Mouse (Mus musculus) small intestine, adult 2 months (tissue): Measurements from ENCODE around the gene Decr2. TPM values are rescaled to one million over a fixed set of nuclear protein-coding genes. Genes with fewer than 3 reads are reported as not detected.
A peak's percentile ranks its signal among the peaks of the same experiment; 100 is the strongest.
"Not testable (repeated sequence)": the region's sequence is repeated elsewhere in the genome, so short reads cannot be mapped to it uniquely, and the experiment has no call there.

Source experiments
- H3K27ac ChIP-seq: fragments of 200-500 bp; 2 replicates; pipeline ENCODE4 v1.5.1; 2012; ENCODE audit warnings: low read depth, low read length, control low read depth, inconsistent platforms; ENCODE audit not compliant: insufficient read depth
- H3K27me3 ChIP-seq: fragments of 200-500 bp; 2 replicates; pipeline ENCODE4 v1.6.1; 2012; ENCODE audit warnings: mild to moderate bottlenecking, moderate library complexity, low read length, inconsistent platforms; ENCODE audit not compliant: control insufficient read depth, insufficient read depth
- H3K36me3 ChIP-seq: fragments of 200-500 bp; 2 replicates; pipeline ENCODE4 v1.6.1; 2012; ENCODE audit warnings: mild to moderate bottlenecking, low read length, control low read depth, inconsistent platforms; ENCODE audit not compliant: control insufficient read depth, insufficient read depth
- H3K4me1 ChIP-seq: fragments of 200-500 bp; 2 replicates; pipeline ENCODE4 v1.6.1; 2012; ENCODE audit warnings: low read length, inconsistent platforms, mixed read lengths; ENCODE audit not compliant: control insufficient read depth, insufficient read depth, insufficient read length
- H3K4me3 ChIP-seq: fragments of 200-500 bp; 2 replicates; pipeline ENCODE4 v1.5.1; 2012; ENCODE audit warnings: low read depth, mild to moderate bottlenecking, control low read depth, inconsistent platforms, low read length, moderate library complexity
- CTCF ChIP-seq: fragments of 200-500 bp; IDR thresholded peaks from 2 replicates; pipeline ENCODE4 v1.5.1; 2012; ENCODE audit warnings: low read depth, mild to moderate bottlenecking, control low read depth, inconsistent platforms, low read length, moderate library complexity, mixed read lengths; ENCODE audit not compliant: insufficient replicate concordance, insufficient read length; ENCODE audit errors: extremely low read depth
- POLR2A ChIP-seq: fragments of 200-500 bp; IDR thresholded peaks from 2 replicates; pipeline ENCODE4 v1.6.1; 2012; ENCODE audit warnings: low read depth, mild to moderate bottlenecking, control low read depth, inconsistent platforms, low read length, moderate library complexity
- WGBS: fragments of 180-500 bp; shearing (Covaris S2); methylation state at CpG from one replicate; pipeline ENCODE4 v1.1.7; 2018; 5-methylcytosine and 5-hydroxymethylcytosine counted together
- polyA plus RNA-seq: library from polyadenylated mRNA; depleted of rRNA; stranded (reverse); fragments of >200 nt; gene quantifications from 2 replicates; pipeline ENCODE4 v1.2.3, GENCODE M21; 2012; rRNA removed

The Decr2 gene
- polyA plus RNA-seq, 1 experiment = 14.5 TPM

GRCm38 (mm10) chr17:26045285-26045684, 44.9 kb downstream of the Decr2 start:
- H3K36me3 ChIP-seq = no peaks in the 10 kb centered on the region
- TF ChIP-seq CTCF (no peak), POLR2A (no peak)
- WGBS = 23% methylated on average over 4 of the region's 4 CpGs
- H3K27ac ChIP-seq = no peak overlapping the region
- H3K27me3 ChIP-seq = no peaks in the 10 kb centered on the region
- H3K4me3 ChIP-seq = no peak overlapping the region
- H3K4me1 ChIP-seq = no peaks in the 10 kb centered on the region; the same call in 1 of the 2 replicates

- 23% methylated on average over 5 of the region's 5 CpGs for WGBS
- Histone ChIP-seq H3K4me3 (no peak overlapping the region), H3K4me1 (no peaks in the 10 kb centered on the region; the same call in 1 of the 2 replicates), H3K27me3 (no peaks in the 10 kb centered on the region), H3K27ac (no peak overlapping the region), H3K36me3 (no peaks in the 10 kb centered on the region)
- no peak for TF ChIP-seq POLR2A
- TF ChIP-seq CTCF = no peak
Measured at GRCm38 (mm10) chr17:26043249-26043636, 46.9 kb downstream of the Decr2 start.

- TF ChIP-seq CTCF = no peak
- no peak for TF ChIP-seq POLR2A
- WGBS = 78% methylated on average over 13 of the region's 13 CpGs
- H3K4me3 ChIP-seq = no peak overlapping the region
- H3K27me3 ChIP-seq = no peaks in the 10 kb centered on the region
- H3K36me3 ChIP-seq = no peaks in the 10 kb centered on the region
- no peak overlapping the region for H3K27ac ChIP-seq
- no peaks in the 10 kb centered on the region; the same call in 1 of the 2 replicates for H3K4me1 ChIP-seq
Measured at GRCm38 (mm10) chr17:26042599-26043248, 47.4 kb downstream of the Decr2 start.

- no peak for TF ChIP-seq POLR2A
- peak; percentile 80; the same call in 1 of the 2 replicates for TF ChIP-seq CTCF
- Histone ChIP-seq H3K4me3 (no peak overlapping the region), H3K27ac (no peak overlapping the region), H3K36me3 (no peaks in the 10 kb centered on the region), H3K4me1 (no peaks in the 10 kb centered on the region; the same call in 1 of the 2 replicates), H3K27me3 (no peaks in the 10 kb centered on the region)
- 47% methylated on average over 9 of the region's 9 CpGs for WGBS
Measured at GRCm38 (mm10) chr17:26041111-26041802, 48.9 kb downstream of the Decr2 start.

- H3K4me1 ChIP-seq, H3K36me3 ChIP-seq, H3K4me3 ChIP-seq, H3K27me3 ChIP-seq, H3K27ac ChIP-seq: not testable (repeated sequence)
- WGBS = 83% methylated on average over 8 of the region's 8 CpGs
Measured at GRCm38 (mm10) chr17:26040711-26041110, 49.4 kb downstream of the Decr2 start.

GRCm38 (mm10) chr17:26032037-26032436, 58.1 kb downstream of the Decr2 start:
- Histone ChIP-seq H3K27ac (no peak overlapping the region), H3K27me3 (no peaks in the 10 kb centered on the region), H3K36me3 (no peaks in the 10 kb centered on the region), H3K4me3 (no peak overlapping the region), H3K4me1 (no peaks in the 10 kb centered on the region)
- TF ChIP-seq POLR2A (no peak), CTCF (no peak)
- WGBS = 81% methylated on average over 6 of the region's 6 CpGs

- 88% methylated on average over 5 of the region's 5 CpGs for WGBS
- Histone ChIP-seq H3K27me3 (no peaks in the 10 kb centered on the region), H3K36me3 (no peaks in the 10 kb centered on the region), H3K27ac (no peak overlapping the region), H3K4me3 (no peak overlapping the region), H3K4me1 (no peaks in the 10 kb centered on the region)
- TF ChIP-seq POLR2A = no peak
- no peak for TF ChIP-seq CTCF
Measured at GRCm38 (mm10) chr17:26031583-26031982, 58.6 kb downstream of the Decr2 start.

Other genes with a start within 250 kb of the Decr2 start
- gene Gm20683, start 248.6 kb downstream of the Decr2 start, polyA plus RNA-seq = 28.3 and 55.5 TPM in 2 replicates
- 54.9 and 87.5 TPM in 2 replicates for gene Rhot2, start 245.5 kb downstream of the Decr2 start, polyA plus RNA-seq
- gene Wdr90, start 228.8 kb downstream of the Decr2 start, polyA plus RNA-seq = 8.3 and 13.3 TPM in 2 replicates
- 84.8 and 111 TPM in 2 replicates for gene Mcrip2, start 221.6 kb downstream of the Decr2 start, polyA plus RNA-seq
- 149 and 196 TPM in 2 replicates for gene Mettl26, start 215.3 kb downstream of the Decr2 start, polyA plus RNA-seq
- 0.72 and 2.6 TPM in 2 replicates for gene Wfikkn1, start 209.5 kb downstream of the Decr2 start, polyA plus RNA-seq
- gene Rab40c, start 170.6 kb downstream of the Decr2 start, polyA plus RNA-seq = 20.7 and 43.4 TPM in 2 replicates
- gene Pigq, start 145.4 kb downstream of the Decr2 start, polyA plus RNA-seq = 59.8 and 74.1 TPM in 2 replicates
- gene Nhlrc4, start 145.4 kb downstream of the Decr2 start, polyA plus RNA-seq = 0.51 TPM in 1 of 2 replicates, not detected in the other
- gene A930017K11Rik, start 137.8 kb downstream of the Decr2 start, polyA plus RNA-seq = 0.04 TPM in 1 of 2 replicates, not detected in the other
- gene Capn15, start 104.5 kb downstream of the Decr2 start, polyA plus RNA-seq = 46.8 and 75.2 TPM in 2 replicates
- 37.3 and 116 TPM in 2 replicates for gene Rab11fip3, start 20.8 kb downstream of the Decr2 start, polyA plus RNA-seq
- gene Nme4, start 5.3 kb upstream of the Decr2 start, polyA plus RNA-seq = 10.3 and 11.5 TPM in 2 replicates
- gene Tmem8, start 23.0 kb upstream of the Decr2 start, polyA plus RNA-seq = 189 and 283 TPM in 2 replicates
- gene Mrpl28, start 33.2 kb upstream of the Decr2 start, polyA plus RNA-seq = 54.6 and 82.5 TPM in 2 replicates
- gene Axin1, start 48.4 kb upstream of the Decr2 start, polyA plus RNA-seq = 8.5 and 17.9 TPM in 2 replicates
- 1.6 and 247 TPM in 2 replicates for gene Pdia2, start 108.8 kb upstream of the Decr2 start, polyA plus RNA-seq
- gene Rgs11, start 112.6 kb upstream of the Decr2 start, polyA plus RNA-seq = 3.8 and 29.7 TPM in 2 replicates
- 3.2 and 44.6 TPM in 2 replicates for gene Arhgdig, start 117.4 kb upstream of the Decr2 start, polyA plus RNA-seq
- 154 and 290 TPM in 2 replicates for gene Fam234a, start 153.9 kb upstream of the Decr2 start, polyA plus RNA-seq
- gene Luc7l, start 162.6 kb upstream of the Decr2 start, polyA plus RNA-seq = 6.4 and 6.9 TPM in 2 replicates